Mouse (Mus musculus) myocyte (in vitro differentiated cells): ENCODE data around the gene Olfr1154.

ENCODE experiments used
- CEBPB ChIP-seq: IDR thresholded peaks from 2 replicates; pipeline ENCODE4 v1.6.1; 2011; ENCODE audit warnings: mild to moderate bottlenecking, moderate library complexity; ENCODE audit not compliant: poor library complexity, insufficient read depth, severe bottlenecking
- MAX ChIP-seq: IDR thresholded peaks from one replicate; pipeline ENCODE4 v1.6.1; 2011; ENCODE audit warnings: low read depth, mild to moderate bottlenecking, control low read depth
- MYOG ChIP-seq, 3 experiments: IDR thresholded peaks; one replicate each; pipeline ENCODE4 v1.6.1; 2011; ENCODE audit warnings: control low read depth in 2 of 3, low read depth in 2 of 3, mild to moderate bottlenecking in 2 of 3; ENCODE audit not compliant: insufficient read length in 2 of 3, control insufficient read depth in 1 of 3, insufficient read depth in 1 of 3
- POLR2A ChIP-seq: IDR thresholded peaks from one replicate; pipeline ENCODE4 v1.6.1; 2011; ENCODE audit warnings: low read depth, mild to moderate bottlenecking, control low read depth, moderate library complexity; ENCODE audit not compliant: insufficient read length
- USF1 ChIP-seq: IDR thresholded peaks from one replicate; pipeline ENCODE4 v1.6.1; 2011; ENCODE audit warnings: low read depth, mild to moderate bottlenecking, control low read depth, moderate library complexity

DNA sequence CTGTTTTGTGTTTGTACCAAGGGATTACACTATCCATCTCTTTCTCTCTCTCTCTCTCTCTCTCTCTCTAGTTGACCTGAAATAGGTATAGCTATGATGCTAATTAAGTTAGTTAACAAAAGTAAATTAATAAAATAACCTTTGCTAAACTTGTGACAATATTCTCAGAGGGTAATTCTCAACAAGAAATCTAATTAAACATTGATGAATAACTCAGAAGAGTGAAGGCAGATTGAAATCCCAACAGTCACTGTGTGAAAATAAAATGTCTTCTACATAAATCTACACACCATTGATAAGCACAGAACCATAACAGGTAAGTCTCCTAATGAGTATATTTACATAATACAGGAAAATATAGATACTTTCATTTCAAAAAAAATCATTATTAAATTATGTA lies 38.8 kb downstream of the Olfr1154 start, which contains the start of gene Olfr1152:
- TF ChIP-seq USF1 (no peak), POLR2A (no peak), MAX (no peak), CEBPB (no peak), MYOG (IDR thresholded peaks at IDR 0.05; ENCODE audit: control insufficient read depth in 1 of 3, insufficient read depth in 1 of 3, insufficient read length in 2 of 3, low read depth in 2 of 3) (no peak)
